Mouse (Mus musculus) midbrain, postnatal 0 days (tissue): ENCODE measurements around the gene Frat2. TPM values are rescaled to one million over a fixed set of nuclear protein-coding genes. Genes with fewer than 3 reads are reported as not detected.

Experiments
- ATAC-seq: fragments of 200-750 bp; cut with Nextera tagmentation; 2 replicates; pipeline ENCODE4 v1.8.0; 2017; ENCODE audit warnings: moderate number of reproducible peaks, mild to moderate bottlenecking, moderate TSS enrichment, moderate library complexity; ENCODE audit not compliant: low FRiP score
- DNase-seq: peaks from one replicate; pipeline ENCODE4 v3.0.0-alpha.2; 2015; ENCODE audit warnings: low spot score
- H3K27ac ChIP-seq: fragments of 300-500 bp; sonication (generic); 2 replicates; pipeline ENCODE4 v1.5.1; 2014; ENCODE audit warnings: low read depth, mild to moderate bottlenecking, low read length, mixed read lengths
- H3K27me3 ChIP-seq: fragments of 300-500 bp; sonication (generic); 2 replicates; pipeline ENCODE4 v1.6.1; 2014; ENCODE audit warnings: low read length, control low read depth, mixed read lengths; ENCODE audit not compliant: insufficient read depth
- H3K36me3 ChIP-seq: fragments of 300-500 bp; sonication (generic); 2 replicates; pipeline ENCODE4 v1.6.1; 2014; ENCODE audit warnings: low read length, control low read depth, mixed read lengths; ENCODE audit not compliant: insufficient read depth
- H3K4me1 ChIP-seq: fragments of 300-500 bp; sonication (generic); 2 replicates; pipeline ENCODE4 v1.6.1; 2014; ENCODE audit warnings: mild to moderate bottlenecking, control low read depth, antibody characterized with exemption, low read length, mixed read lengths; ENCODE audit not compliant: insufficient read depth
- H3K4me2 ChIP-seq: fragments of 300-500 bp; sonication (generic); 2 replicates; pipeline ENCODE4 v1.6.1; 2014; ENCODE audit warnings: low read depth, mild to moderate bottlenecking, low read length, mixed read lengths; ENCODE audit not compliant: poor library complexity, severe bottlenecking
- H3K4me3 ChIP-seq: fragments of 300-500 bp; sonication (generic); 2 replicates; pipeline ENCODE4 v1.5.1; 2014; ENCODE audit warnings: low read depth, mild to moderate bottlenecking, low read length, moderate library complexity
- H3K9ac ChIP-seq: fragments of 300-500 bp; sonication (generic); replicated peaks from 2 replicates; pipeline ENCODE4 v1.6.1; 2014; ENCODE audit warnings: mild to moderate bottlenecking, low read length, moderate library complexity, mixed read lengths; ENCODE audit not compliant: poor library complexity, severe bottlenecking
- H3K9me3 ChIP-seq: fragments of 300-500 bp; sonication (generic); 2 replicates; pipeline ENCODE4 v1.6.1; 2016; ENCODE audit warnings: low read length, control low read depth
- CTCF ChIP-seq: IDR thresholded peaks from 2 replicates; pipeline ENCODE4 v1.5.1; 2016; ENCODE audit warnings: antibody characterized with exemption, mild to moderate bottlenecking
- whole genome bisulfite sequencing: fragments of 180-500 bp; shearing (Covaris S2); extraction: QIAGEN DNeasy Blood & Tissue Kit; methylation state at CpG from one replicate; pipeline ENCODE4 v1.1.7; 2014; 5-methylcytosine and 5-hydroxymethylcytosine counted together
- polyA plus RNA-seq: library from polyadenylated mRNA; unstranded; fragments of >200 nt; fragmentation: Nextera tagmentation; extraction: Ambion mirVana; gene quantifications from 2 replicates; pipeline ENCODE4 v1.2.1, GENCODE M21; 2015
- total RNA-seq: library from RNA; depleted of rRNA; stranded (reverse); fragments of >200 nt; gene quantifications from 2 replicates; pipeline ENCODE4 v1.2.3, GENCODE M21; 2014

Frat2 gene
- total and polyA plus RNA-seq, 2 experiments from 2014 or later = 6.9 to 8.0 TPM

- Histone ChIP-seq H3K9me3 (no peaks in the 10 kb centered on the region), H3K4me2 (peak overlapping the region; percentile 91), H3K36me3 (no peaks in the 10 kb centered on the region), H3K27ac (peak overlapping the region; percentile 84), H3K9ac (peak overlapping the region; percentile 85), H3K4me3 (peak overlapping the region; percentile 75), H3K27me3 (no peaks in the 10 kb centered on the region), H3K4me1 (peaks cover 18% of the 10 kb centered on the region)
- ATAC-seq (peak; percentile 62), DNase-seq (peak; percentile 56)
- TF ChIP-seq CTCF = 0 out of 2 replicates have a peak, but pooled peaks have one; percentile 11
- under 1% methylated on average over 91 of the region's 112 CpGs for WGBS
Observed at GRCm38 (mm10) chr19:41830106-41831031, 17.6 kb downstream of the Frat2 start.

GRCm38 (mm10) chr19:41829381-41830105 lies 18.4 kb downstream of the Frat2 start, which contains the start of gene Frat1:
Gene Frat1 (plus strand): TSS chr19:41829970.
- TF ChIP-seq CTCF = no peak
- H3K4me3 ChIP-seq = peak within 1 kb of the TSS; percentile 75
- ATAC-seq = peak; percentile 95
- no peaks in the 10 kb centered on the region for H3K36me3 ChIP-seq
- DNase-seq = peak; percentile 97
- peak within 1 kb of the TSS; percentile 91 for H3K4me2 ChIP-seq
- peak within 1 kb of the TSS; percentile 84 for H3K27ac ChIP-seq
- no peaks in the 10 kb centered on the region for H3K9me3 ChIP-seq
- WGBS = under 1% methylated on average over 32 of the region's 39 CpGs
- H3K9ac ChIP-seq = peak within 1 kb of the TSS; percentile 85
- H3K4me1 ChIP-seq = peaks cover 15% of the 10 kb centered on the region
- H3K27me3 ChIP-seq = no peaks in the 10 kb centered on the region

- Histone ChIP-seq H3K27me3 (no peaks in the 10 kb centered on the region), H3K4me1 (peaks cover 15% of the 10 kb centered on the region), H3K9ac (peak overlapping the region; percentile 54), H3K27ac (peak overlapping the region; percentile 84), H3K9me3 (no peaks in the 10 kb centered on the region), H3K36me3 (no peaks in the 10 kb centered on the region), H3K4me2 (peak overlapping the region; percentile 91), H3K4me3 (peak overlapping the region; percentile 75)
- DNase-seq (no peak), ATAC-seq (no peak)
- TF ChIP-seq CTCF = no peak
- WGBS = 77% methylated on average over 3 of the region's 3 CpGs
Observed at GRCm38 (mm10) chr19:41828941-41829340, 19.0 kb downstream of the Frat2 start.

- H3K4me3 ChIP-seq = no peak overlapping the region
- no peaks in the 10 kb centered on the region for H3K36me3 ChIP-seq
- WGBS = 82% methylated on average over 3 of the region's 3 CpGs
- no peaks in the 10 kb centered on the region for H3K27me3 ChIP-seq
- no peak for TF ChIP-seq CTCF
- DNase-seq (no peak), ATAC-seq (no peak)
- H3K9me3 ChIP-seq = no peaks in the 10 kb centered on the region
- no peak overlapping the region for H3K27ac ChIP-seq
- H3K9ac ChIP-seq = no peak overlapping the region
- H3K4me1 ChIP-seq = peaks cover 1% of the 10 kb centered on the region
- no peak overlapping the region for H3K4me2 ChIP-seq
Observed at GRCm38 (mm10) chr19:41826529-41826928, 21.4 kb downstream of the Frat2 start.

GRCm38 (mm10) chr19:41824950-41825349 lies 23.0 kb downstream of the Frat2 start:
- Histone ChIP-seq H3K36me3 (no peaks in the 10 kb centered on the region), H3K9ac (no peak overlapping the region), H3K4me1 (no peaks in the 10 kb centered on the region), H3K4me2 (no peak overlapping the region), H3K4me3 (no peak overlapping the region), H3K27me3 (no peaks in the 10 kb centered on the region), H3K9me3 (no peaks in the 10 kb centered on the region), H3K27ac (no peak overlapping the region)
- 78% methylated on average over 5 of the region's 5 CpGs for WGBS
- DNase-seq (no peak), ATAC-seq (no peak)
- TF ChIP-seq CTCF = no peak

GRCm38 (mm10) chr19:41822589-41822988 lies 25.3 kb downstream of the Frat2 start:
- no peaks in the 10 kb centered on the region for H3K27me3 ChIP-seq
- no peaks in the 10 kb centered on the region for H3K4me1 ChIP-seq
- no peak overlapping the region for H3K4me3 ChIP-seq
- ATAC-seq = no peak
- H3K9ac ChIP-seq = no peak overlapping the region
- 80% methylated on average over 1 of the region's 1 CpGs for WGBS
- no peaks in the 10 kb centered on the region for H3K36me3 ChIP-seq
- TF ChIP-seq CTCF = no peak
- no peak overlapping the region for H3K4me2 ChIP-seq
- no peak overlapping the region for H3K27ac ChIP-seq
- H3K9me3 ChIP-seq = no peaks in the 10 kb centered on the region
- DNase-seq = no peak
